Mouse (Mus musculus): ENCODE measurements around the gene Muc5b.
A peak's percentile ranks its signal among the peaks of the same experiment; 100 is the strongest.
"Not testable (repeated sequence)": the region's sequence is repeated elsewhere in the genome, so short reads cannot be mapped to it uniquely, and the experiment has no call there.

The Muc5b gene

GRCm38 (mm10) chr7:141838779-141839178, at the start of gene Muc5b:
TSS of gene Muc5b (plus strand) at chr7:141839070.
- no peak for DNase-seq

- DNase-seq, result no peak
Measured at GRCm38 (mm10) chr7:141794251-141794650, 44.6 kb upstream of the Muc5b start.

- DNase-seq, result no peak
Measured at GRCm38 (mm10) chr7:141803206-141803605, 35.7 kb upstream of the Muc5b start.

- DNase-seq, result no peak
Measured at GRCm38 (mm10) chr7:141805384-141805783, 33.5 kb upstream of the Muc5b start.

- DNase-seq, result not testable (repeated sequence)
Measured at GRCm38 (mm10) chr7:141807823-141808222, 31.0 kb upstream of the Muc5b start.

- DNase-seq, result not testable (repeated sequence)
Measured at GRCm38 (mm10) chr7:141809933-141810332, 28.9 kb upstream of the Muc5b start.

- no peak for DNase-seq
Measured at GRCm38 (mm10) chr7:141813321-141813720, 25.5 kb upstream of the Muc5b start.

- no peak for DNase-seq
Measured at GRCm38 (mm10) chr7:141815361-141815760, 23.5 kb upstream of the Muc5b start.

- DNase-seq, result no peak
Measured at GRCm38 (mm10) chr7:141817355-141818075, 21.4 kb upstream of the Muc5b start.

GRCm38 (mm10) chr7:141818267-141818666, 20.6 kb upstream of the Muc5b start:
- DNase-seq, result no peak

- no peak for DNase-seq
Measured at GRCm38 (mm10) chr7:141822582-141823261, 16.1 kb upstream of the Muc5b start.

- no peak for DNase-seq
Measured at GRCm38 (mm10) chr7:141823699-141824098, 15.2 kb upstream of the Muc5b start.

- DNase-seq, result no peak
Measured at GRCm38 (mm10) chr7:141824398-141824797, 14.5 kb upstream of the Muc5b start.

GRCm38 (mm10) chr7:141835941-141836340, 2.9 kb upstream of the Muc5b start:
- peak; percentile 31 to 55 for DNase-seq

GRCm38 (mm10) chr7:141836423-141836822, 2.4 kb upstream of the Muc5b start:
- DNase-seq, result peak in 1 of 2 experiments; percentile 7

- no peak for DNase-seq
Measured at GRCm38 (mm10) chr7:141840354-141840753, 1.5 kb downstream of the Muc5b start.

- no peak for DNase-seq
Measured at GRCm38 (mm10) chr7:141861046-141861445, 22.2 kb downstream of the Muc5b start.

GRCm38 (mm10) chr7:141869644-141870043, 30.8 kb downstream of the Muc5b start:
- DNase-seq, result no peak

- DNase-seq, result peak in 1 of 2 experiments; percentile 14
Measured at GRCm38 (mm10) chr7:141870553-141870952, 31.7 kb downstream of the Muc5b start.

GRCm38 (mm10) chr7:141874891-141875290, 36.0 kb downstream of the Muc5b start:
- DNase-seq, result no peak

GRCm38 (mm10) chr7:141878813-141879212, 39.9 kb downstream of the Muc5b start:
- DNase-seq, result no peak

GRCm38 (mm10) chr7:141892151-141892550, 53.3 kb downstream of the Muc5b start:
- DNase-seq, result no peak

GRCm38 (mm10) chr7:141901825-141902224, 63.0 kb downstream of the Muc5b start:
- no peak for DNase-seq

- DNase-seq, result peak; percentile 100
Measured at GRCm38 (mm10) chr7:141902269-141902729, 63.4 kb downstream of the Muc5b start.
